In genomic region chr1:92680668-92681603, GRCm38 (mm10) we compare ENCODE assay signal across 10 mouse cellular contexts. TPM values are rescaled to one million over a fixed set of nuclear protein-coding genes. Genes with fewer than 3 reads are reported as not detected.
DNase-seq lines count a peak whose midpoint lies in the region; ATAC-seq lines count a peak whose summit lies in the region.
"Had no signal": no experiment of that assay in that cellular context is flagged by ENCODE, and none has a peak within 500 bp of the region (broad histone marks: within the 10 kb centered on the region; RNA-seq: fewer than 3 reads in every experiment).

No protein-coding gene starts in this region.

- 0 out of 2 replicates have a peak, but pooled peaks have one; percentile 51 for ATAC-seq in limb, embryonic 13.5 days (ENCODE audit: low FRiP score, low read depth)
- ATAC-seq in hindbrain, embryonic 13.5 days (ENCODE audit: low FRiP score), result peak; percentile 69
- no peak for ATAC-seq in megakaryocyte-erythroid progenitor cell, adult 5-6 weeks (replicated peaks; ENCODE audit: low FRiP score, low TSS enrichment, poor library complexity, severe bottlenecking)
- ATAC-seq in monocyte, adult 5-6 weeks (replicated peaks; ENCODE audit: insufficient number of reproducible peaks, low FRiP score, low TSS enrichment, poor library complexity, severe bottlenecking), result no peak
- ATAC-seq: intestine, embryonic 15.5 days had no signal

- H3K4me1 ChIP-seq in limb, embryonic 13.5 days, result peaks cover 12% of the 10 kb centered on the region
- H3K4me1 ChIP-seq in limb, embryonic 10.5 days, result peaks cover 16% of the 10 kb centered on the region
- peaks cover 20% of the 10 kb centered on the region for H3K4me1 ChIP-seq in hindbrain, embryonic 13.5 days (replicated peaks)
- H3K4me1 ChIP-seq: intestine, embryonic 15.5 days had no signal

- H3K9ac ChIP-seq in limb, embryonic 13.5 days, result no peak overlapping the region
- no peak overlapping the region for H3K9ac ChIP-seq in hindbrain, embryonic 13.5 days
- H3K9ac ChIP-seq: intestine, embryonic 15.5 days had no signal

- H3K27me3 ChIP-seq in limb, embryonic 13.5 days, result peaks cover 6% of the 10 kb centered on the region
- H3K27me3 ChIP-seq in limb, embryonic 10.5 days (ENCODE audit: low read depth, poor library complexity, severe bottlenecking), result no peaks in the 10 kb centered on the region
- H3K27me3 ChIP-seq in hindbrain, embryonic 13.5 days, result peaks cover 46% of the 10 kb centered on the region
- H3K27me3 ChIP-seq: intestine, embryonic 15.5 days had no signal

- H3K27ac ChIP-seq in limb, embryonic 13.5 days, result no peak overlapping the region
- H3K27ac ChIP-seq in limb, embryonic 10.5 days, result no peak overlapping the region
- 0 out of 2 replicates have a peak overlapping the region, but pooled peaks have one; percentile 18 for H3K27ac ChIP-seq in hindbrain, embryonic 13.5 days
- H3K27ac ChIP-seq: intestine, embryonic 15.5 days had no signal

- H3K4me3 ChIP-seq in limb, embryonic 13.5 days, result no peak overlapping the region
- H3K4me3 ChIP-seq in limb, embryonic 10.5 days, result no peak overlapping the region
- no peak overlapping the region for H3K4me3 ChIP-seq in hindbrain, embryonic 13.5 days
- H3K4me3 ChIP-seq: intestine, embryonic 15.5 days had no signal

- H3K9me3 ChIP-seq in limb, embryonic 13.5 days, result no peaks in the 10 kb centered on the region
- no peaks in the 10 kb centered on the region for H3K9me3 ChIP-seq in limb, embryonic 10.5 days (replicated peaks)
- no peaks in the 10 kb centered on the region for H3K9me3 ChIP-seq in hindbrain, embryonic 13.5 days
- H3K9me3 ChIP-seq: intestine, embryonic 15.5 days had no signal

- no peaks in the 10 kb centered on the region for H3K36me3 ChIP-seq in limb, embryonic 13.5 days
- H3K36me3 ChIP-seq in limb, embryonic 10.5 days, result no peaks in the 10 kb centered on the region
- H3K36me3 ChIP-seq in hindbrain, embryonic 13.5 days, result no peaks in the 10 kb centered on the region
- H3K36me3 ChIP-seq: intestine, embryonic 15.5 days had no signal

- no peak for DNase-seq in limb, embryonic 10.5 days (ENCODE audit: low spot score)
- DNase-seq in mesoderm, embryonic 11.5 days (ENCODE audit: low read depth, low spot score), result peak; percentile 76
- peak; percentile 87 for DNase-seq in retina, postnatal 1 day
- DNase-seq in urinary bladder, postnatal 4 days (ENCODE audit: low spot score in 2 of 2), result no peak

- H3K4me2 ChIP-seq in limb, embryonic 13.5 days (replicated peaks), result no peak overlapping the region
- H3K4me2 ChIP-seq in hindbrain, embryonic 13.5 days, result no peak overlapping the region
- H3K4me2 ChIP-seq: intestine, embryonic 15.5 days had no signal

- 30% methylated on average over 16 of the region's 16 CpGs for WGBS in limb, embryonic 13.5 days
- 31% methylated on average over 16 of the region's 16 CpGs for WGBS in limb, embryonic 10.5 days
- 18% methylated on average over 16 of the region's 16 CpGs for WGBS in hindbrain, embryonic 13.5 days

RNA-seq across cellular contexts. Expression of gene Otos, which starts 32.3 kb away (rescaled TPM):
- not detected in 2 replicates for polyA plus RNA-seq in limb, embryonic 13.5 days (2015; fragmentation: Nextera tagmentation; extraction: Ambion mirVana)
- 0.15 TPM in 1 of 2 replicates, not detected in the other for polyA plus RNA-seq in limb, embryonic 10.5 days (2016; fragmentation: Nextera tagmentation; extraction: Ambion mirVana)
- polyA plus RNA-seq in hindbrain, embryonic 13.5 days (2015; fragmentation: Nextera tagmentation; extraction: Ambion mirVana), result 0.12 TPM in 1 of 2 replicates, not detected in the other
- total RNA-seq in megakaryocyte-erythroid progenitor cell, adult 5-6 weeks (2014; fragmentation: Nextera tagmentation), result 0.72 and 5.4 TPM in 2 replicates
- total RNA-seq in megakaryocyte-erythroid progenitor cell, adult 5-6 weeks (2017), result not detected in 2 replicates
- total RNA-seq in monocyte, adult 5-6 weeks (2017), result not detected in 3 replicates
- polyA plus RNA-seq: lung, embryonic 16.5 days had no signal

RNA-seq across cellular contexts. Expression of gene Cops9, which starts 39.2 kb away (rescaled TPM):
- polyA plus RNA-seq in limb, embryonic 13.5 days (2015; fragmentation: Nextera tagmentation; extraction: Ambion mirVana), result 386 and 414 TPM in 2 replicates
- polyA plus RNA-seq in limb, embryonic 10.5 days (2016; fragmentation: Nextera tagmentation; extraction: Ambion mirVana), result 327 and 345 TPM in 2 replicates
- 597 TPM in 2 replicates for polyA plus RNA-seq in hindbrain, embryonic 13.5 days (2015; fragmentation: Nextera tagmentation; extraction: Ambion mirVana)
- 193 and 214 TPM in 2 replicates for total RNA-seq in megakaryocyte-erythroid progenitor cell, adult 5-6 weeks (2014; fragmentation: Nextera tagmentation)
- 142 TPM in 2 replicates for total RNA-seq in megakaryocyte-erythroid progenitor cell, adult 5-6 weeks (2017)
- total RNA-seq in monocyte, adult 5-6 weeks (2017), result 57.2 to 123 TPM (median 99.5 TPM) in 3 replicates

Comparison
In these comparisons a context has a peak if more than half of its experiments do, and no peak if none do; other contexts are left out.
1. ATAC-seq: peak in limb, embryonic 13.5 days (single experiment) and hindbrain, embryonic 13.5 days (single experiment); none in megakaryocyte-erythroid progenitor cell, adult 5-6 weeks (single experiment) and monocyte, adult 5-6 weeks (single experiment).
2. DNase-seq: peak in mesoderm, embryonic 11.5 days (single experiment) and retina, postnatal 1 day (single experiment); none in limb, embryonic 10.5 days (single experiment) and urinary bladder, postnatal 4 days (0 of 2).